Mouse (Mus musculus): ENCODE results near the gene Cebpe. TPM values are rescaled to one million over a fixed set of nuclear protein-coding genes. Genes with fewer than 3 reads are reported as not detected.

The Cebpe gene
- total and polyA plus RNA-seq, 2 experiments from 2014 or later, result 0.38 TPM; not detected in 1

DNA sequence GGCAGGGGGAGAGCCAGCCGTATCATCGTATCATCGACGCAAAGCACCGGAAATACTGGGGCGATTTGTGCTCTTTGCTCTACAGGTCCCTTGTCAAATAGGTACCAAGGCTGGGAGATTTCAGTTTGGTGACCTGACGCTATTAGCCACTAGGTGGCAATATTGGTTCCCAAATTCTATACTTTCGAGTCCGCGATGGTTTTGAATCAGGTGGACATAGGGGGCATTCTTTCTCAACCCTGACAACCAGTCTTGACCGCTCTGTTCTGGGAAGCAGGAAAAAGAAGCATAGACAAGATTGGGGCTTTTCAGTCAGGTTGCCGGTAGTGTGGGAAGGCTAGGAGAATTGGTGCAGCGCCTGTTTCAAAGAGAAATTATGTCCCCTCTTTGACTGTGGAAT, 2.1 kb upstream of the Cebpe start:
- TF ChIP-seq CTCF (IDR thresholded peaks at IDR 0.05; ENCODE audit: low read depth), result peak; percentile 87
- DNase-seq (peak; percentile 89), ATAC-seq (peak; percentile 70)
- Histone ChIP-seq H3K4me1 (ENCODE audit: insufficient read depth) (0 out of 2 replicates have a peak, but pooled peaks cover 2% of the 10 kb centered on the region), H3K9ac (peak overlapping the region; percentile 53), H3K27ac (ENCODE audit: low read depth, low read length) (peak overlapping the region; percentile 40; the same call in 1 of the 2 replicates), H3K27me3 (ENCODE audit: insufficient read depth, low read length) (no peaks in the 10 kb centered on the region), H3K9me3 (ENCODE audit: low read length) (no peaks in the 10 kb centered on the region), H3K4me3 (ENCODE audit: low read depth, low read length) (peak overlapping the region; percentile 38), H3K4me2 (ENCODE audit: low read depth) (peak overlapping the region; percentile 75), H3K36me3 (ENCODE audit: insufficient read depth) (no peaks in the 10 kb centered on the region)
- WGBS, result under 1% methylated on average over 13 of the region's 13 CpGs

GRCm38 (mm10) chr14:54712861-54713260, 887 bp upstream of the Cebpe start:
- no peak overlapping the region for H3K9ac ChIP-seq
- no peak overlapping the region for H3K4me3 ChIP-seq (ENCODE audit: low read depth, low read length)
- H3K27me3 ChIP-seq (ENCODE audit: insufficient read depth, low read length), result no peaks in the 10 kb centered on the region
- 83% methylated on average over 8 of the region's 8 CpGs for WGBS
- DNase-seq (no peak), ATAC-seq (no peak)
- H3K4me1 ChIP-seq (ENCODE audit: insufficient read depth), result 0 out of 2 replicates have a peak, but pooled peaks cover 2% of the 10 kb centered on the region
- H3K27ac ChIP-seq (ENCODE audit: low read depth, low read length), result no peak overlapping the region
- H3K9me3 ChIP-seq (ENCODE audit: low read length), result no peaks in the 10 kb centered on the region
- no peak for TF ChIP-seq CTCF (IDR thresholded peaks at IDR 0.05; ENCODE audit: low read depth)
- H3K36me3 ChIP-seq (ENCODE audit: insufficient read depth), result no peaks in the 10 kb centered on the region
- no peak overlapping the region for H3K4me2 ChIP-seq (ENCODE audit: low read depth)

DNA sequence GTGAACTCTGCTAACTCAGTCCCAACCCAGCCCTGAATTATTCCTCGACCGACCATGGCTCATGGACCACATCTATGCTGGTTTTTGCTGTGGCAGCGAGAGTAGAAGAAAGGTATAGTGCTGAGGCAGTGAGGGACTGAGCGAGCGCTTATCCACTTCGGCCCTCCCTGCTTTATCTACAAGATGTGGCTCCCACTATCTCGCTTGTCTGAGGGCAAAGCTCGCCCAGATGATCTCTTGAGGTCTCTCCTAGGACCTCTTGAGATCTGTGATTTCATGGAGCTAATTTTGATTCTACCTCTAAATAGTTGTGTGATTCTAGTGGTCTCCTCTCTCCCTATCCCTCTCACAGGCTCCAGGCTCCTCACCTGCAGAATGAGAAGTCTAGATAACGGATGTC, 2.9 kb downstream of the Cebpe start:
- TF ChIP-seq CTCF (IDR thresholded peaks at IDR 0.05; ENCODE audit: low read depth), result no peak
- Histone ChIP-seq H3K4me2 (ENCODE audit: low read depth) (no peak overlapping the region), H3K9ac (no peak overlapping the region), H3K27me3 (ENCODE audit: insufficient read depth, low read length) (no peaks in the 10 kb centered on the region), H3K9me3 (ENCODE audit: low read length) (no peaks in the 10 kb centered on the region), H3K27ac (ENCODE audit: low read depth, low read length) (no peak overlapping the region), H3K36me3 (ENCODE audit: insufficient read depth) (no peaks in the 10 kb centered on the region), H3K4me1 (ENCODE audit: insufficient read depth) (no peaks in the 10 kb centered on the region), H3K4me3 (ENCODE audit: low read depth, low read length) (no peak overlapping the region)
- ATAC-seq, result no peak
- 85% methylated on average over 9 of the region's 9 CpGs for WGBS
- DNase-seq, result no peak

- no peak overlapping the region for H3K9ac ChIP-seq
- no peak overlapping the region for H3K27ac ChIP-seq (ENCODE audit: low read depth, low read length)
- no peak for TF ChIP-seq CTCF (IDR thresholded peaks at IDR 0.05; ENCODE audit: low read depth)
- no peak overlapping the region for H3K4me2 ChIP-seq (ENCODE audit: low read depth)
- no peaks in the 10 kb centered on the region for H3K36me3 ChIP-seq (ENCODE audit: insufficient read depth)
- DNase-seq, result no peak
- 59% methylated on average over 17 of the region's 17 CpGs for WGBS
- no peaks in the 10 kb centered on the region for H3K9me3 ChIP-seq (ENCODE audit: low read length)
- H3K4me3 ChIP-seq (ENCODE audit: low read depth, low read length), result no peak overlapping the region
- ATAC-seq, result no peak
- no peaks in the 10 kb centered on the region for H3K4me1 ChIP-seq (ENCODE audit: insufficient read depth)
- H3K27me3 ChIP-seq (ENCODE audit: insufficient read depth, low read length), result no peaks in the 10 kb centered on the region; the same call in 1 of the 2 replicates
Measured at GRCm38 (mm10) chr14:54706589-54707320, 5.2 kb downstream of the Cebpe start.

DNA sequence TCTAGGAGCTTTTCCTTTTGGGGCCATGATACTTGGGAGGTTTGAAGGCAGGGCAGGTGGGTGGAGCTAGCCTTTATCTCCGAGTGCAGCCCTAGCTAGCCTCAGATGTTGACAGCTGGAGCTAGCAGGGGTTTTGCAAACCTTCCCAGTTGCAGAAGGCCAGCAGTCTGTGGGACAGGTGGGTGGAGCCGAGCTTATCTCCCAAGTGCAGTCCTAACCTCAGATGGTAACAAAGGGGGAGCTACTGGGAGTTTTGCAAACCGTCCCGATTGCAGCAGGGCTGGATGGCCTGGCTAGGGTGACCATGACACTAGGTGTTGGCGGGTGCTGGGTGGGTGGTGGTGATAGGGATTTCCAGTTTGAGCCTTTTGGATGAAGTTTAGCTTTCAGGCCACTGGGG, 6.1 kb downstream of the Cebpe start:
- H3K27ac ChIP-seq (ENCODE audit: low read depth, low read length), result no peak overlapping the region
- H3K36me3 ChIP-seq (ENCODE audit: insufficient read depth), result no peaks in the 10 kb centered on the region
- H3K9ac ChIP-seq, result no peak overlapping the region
- H3K4me1 ChIP-seq (ENCODE audit: insufficient read depth), result no peaks in the 10 kb centered on the region
- no peak for TF ChIP-seq CTCF (IDR thresholded peaks at IDR 0.05; ENCODE audit: low read depth)
- no peak overlapping the region for H3K4me3 ChIP-seq (ENCODE audit: low read depth, low read length)
- no peak for DNase-seq
- H3K9me3 ChIP-seq (ENCODE audit: low read length), result no peaks in the 10 kb centered on the region
- no peak for ATAC-seq
- no peak overlapping the region for H3K4me2 ChIP-seq (ENCODE audit: low read depth)
- WGBS, result 72% methylated on average over 5 of the region's 5 CpGs
- H3K27me3 ChIP-seq (ENCODE audit: insufficient read depth, low read length), result no peaks in the 10 kb centered on the region; the same call in 1 of the 2 replicates

- DNase-seq, result no peak
- no peak overlapping the region for H3K27ac ChIP-seq (ENCODE audit: low read depth, low read length)
- no peak for ATAC-seq
Measured at GRCm38 (mm10) chr14:54703207-54703606, 8.8 kb downstream of the Cebpe start.

GRCm38 (mm10) chr14:54701298-54701697, 10.7 kb downstream of the Cebpe start:
- peak; percentile 85 for TF ChIP-seq CTCF (IDR thresholded peaks at IDR 0.05; ENCODE audit: low read depth)
- DNase-seq (peak; percentile 74), ATAC-seq (peak; percentile 66; the same call in 1 of the 2 replicates)
- Histone ChIP-seq H3K9ac (no peak overlapping the region), H3K27me3 (ENCODE audit: insufficient read depth, low read length) (no peaks in the 10 kb centered on the region; the same call in 1 of the 2 replicates), H3K36me3 (ENCODE audit: insufficient read depth) (no peaks in the 10 kb centered on the region), H3K4me3 (ENCODE audit: low read depth, low read length) (no peak overlapping the region), H3K27ac (ENCODE audit: low read depth, low read length) (no peak overlapping the region), H3K9me3 (ENCODE audit: low read length) (no peaks in the 10 kb centered on the region), H3K4me1 (ENCODE audit: insufficient read depth) (no peaks in the 10 kb centered on the region), H3K4me2 (ENCODE audit: low read depth) (no peak overlapping the region)
- 12% methylated on average over 6 of the region's 6 CpGs for WGBS

More at GRCm38 (mm10) chr14:54703207-54703606, 8.8 kb downstream of the Cebpe start:
- no peaks in the 10 kb centered on the region for H3K9me3 ChIP-seq (ENCODE audit: low read length)
- TF ChIP-seq CTCF (IDR thresholded peaks at IDR 0.05; ENCODE audit: low read depth), result no peak
- no peaks in the 10 kb centered on the region for H3K4me1 ChIP-seq (ENCODE audit: insufficient read depth)
- no peak overlapping the region for H3K9ac ChIP-seq
- H3K27me3 ChIP-seq (ENCODE audit: insufficient read depth, low read length), result no peaks in the 10 kb centered on the region; the same call in 1 of the 2 replicates
- H3K4me3 ChIP-seq (ENCODE audit: low read depth, low read length), result no peak overlapping the region
- WGBS, result 71% methylated on average over 10 of the region's 10 CpGs
- no peak overlapping the region for H3K4me2 ChIP-seq (ENCODE audit: low read depth)
- no peaks in the 10 kb centered on the region for H3K36me3 ChIP-seq (ENCODE audit: insufficient read depth)

Measured in forebrain, postnatal 0 days (tissue).